Mouse (Mus musculus) gonadal fat pad, adult 2 months (tissue): ENCODE data around the gene Tbc1d2b. TPM values are rescaled to one million over a fixed set of nuclear protein-coding genes. Genes with fewer than 3 reads are reported as not detected.

Experiments
- DNase-seq: peaks from one replicate; pipeline ENCODE4 v3.0.0-alpha.2; 2012; ENCODE audit warnings: low read depth
- polyA plus RNA-seq: library from polyadenylated mRNA; depleted of rRNA; stranded (reverse); fragments of >200 nt; gene quantifications from 2 replicates; pipeline ENCODE4 v1.2.3, GENCODE M21; 2012; rRNA removed

Tbc1d2b gene
- polyA plus RNA-seq, 1 experiment: 27.9 TPM

DNA sequence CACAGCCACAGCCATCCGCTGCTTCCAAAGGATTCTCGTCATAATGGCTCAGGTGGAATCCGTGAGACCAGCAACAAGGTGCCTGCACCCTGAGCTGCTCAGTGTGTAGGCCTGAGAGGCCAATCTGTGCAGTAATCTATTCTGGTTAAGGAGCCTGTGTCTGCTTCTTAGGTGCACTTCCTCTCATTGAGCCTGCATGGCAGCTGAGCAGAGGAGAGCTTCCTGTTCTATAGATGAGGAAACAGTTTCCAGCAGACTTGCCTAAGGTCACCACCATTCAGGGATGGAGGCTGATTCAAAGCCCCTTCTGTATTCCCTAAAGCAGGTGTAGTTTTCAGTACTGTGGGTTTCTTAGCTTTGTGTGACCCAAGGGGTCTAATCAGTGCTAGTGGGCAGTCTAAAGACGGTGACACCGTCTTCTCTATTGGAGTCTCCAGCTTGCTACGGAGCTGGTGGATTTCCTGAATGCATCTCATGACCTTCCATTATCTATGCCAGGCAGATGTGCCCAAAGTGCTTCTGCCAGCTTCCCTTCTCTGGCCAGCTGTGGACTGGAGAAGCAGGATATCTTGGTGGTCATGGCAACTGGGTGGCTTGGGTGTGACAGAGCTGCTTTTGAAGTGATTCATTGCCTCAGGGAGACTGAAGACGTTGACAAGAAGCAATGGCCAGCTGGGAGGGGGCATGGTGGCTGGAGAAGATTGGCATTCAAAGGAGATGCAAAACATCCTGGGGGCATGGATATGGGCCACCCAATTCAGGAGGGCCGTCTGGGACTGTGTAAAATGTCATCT lies 97.9 kb downstream of the Tbc1d2b start:
- no peak for DNase-seq

GRCm38 (mm10) chr9:90171421-90171820 lies 99.2 kb downstream of the Tbc1d2b start:
- DNase-seq: no peak

DNA sequence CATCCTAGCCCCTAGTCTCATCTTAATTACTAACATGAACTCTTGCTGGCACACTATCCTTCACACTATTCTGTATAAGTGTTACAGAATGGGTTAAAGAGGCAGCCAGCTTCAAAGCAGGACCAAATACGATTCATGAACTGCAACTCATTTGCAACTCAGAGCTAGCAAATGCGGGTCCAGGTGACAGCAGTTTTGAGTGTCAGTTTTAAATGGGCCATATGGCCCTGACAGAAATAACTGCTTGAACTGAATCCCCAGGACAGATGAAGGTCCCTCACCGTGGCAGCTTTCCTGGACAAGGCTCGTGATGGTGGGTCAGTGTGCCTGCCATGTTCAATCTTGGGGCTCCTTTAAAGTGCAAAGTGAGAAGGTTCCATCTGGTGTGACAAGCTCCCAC lies 100.6 kb downstream of the Tbc1d2b start:
- DNase-seq: no peak

GRCm38 (mm10) chr9:90166615-90167014 lies 104.0 kb downstream of the Tbc1d2b start:
- no peak for DNase-seq

GRCm38 (mm10) chr9:90165590-90165989 lies 105.0 kb downstream of the Tbc1d2b start:
- no peak for DNase-seq

- DNase-seq: no peak
Measured at GRCm38 (mm10) chr9:90164670-90165453, 105.7 kb downstream of the Tbc1d2b start.

GRCm38 (mm10) chr9:90163749-90164095 lies 106.9 kb downstream of the Tbc1d2b start:
- no peak for DNase-seq

- DNase-seq: no peak
Measured at GRCm38 (mm10) chr9:90162926-90163748, 107.5 kb downstream of the Tbc1d2b start, which contains the start of gene Adamts7. TSS of gene Adamts7 (plus strand) at chr9:90163069.

GRCm38 (mm10) chr9:90162243-90162925 lies 108.2 kb downstream of the Tbc1d2b start:
- DNase-seq: no peak

Other genes with a start within 250 kb of the Tbc1d2b start
- 139 and 168 TPM in 2 replicates for gene Ctsh, start 216.7 kb downstream of the Tbc1d2b start, polyA plus RNA-seq
- 154 and 156 TPM in 2 replicates for gene Morf4l1, start 156.0 kb downstream of the Tbc1d2b start, polyA plus RNA-seq
- 5.1 and 6.7 TPM in 2 replicates for gene Adamts7, start 107.7 kb downstream of the Tbc1d2b start, polyA plus RNA-seq